Mouse (Mus musculus) hindbrain, embryonic 14.5 days (tissue): Measurements from ENCODE around the gene Asb2. TPM values are rescaled to one million over a fixed set of nuclear protein-coding genes. Genes with fewer than 3 reads are reported as not detected.

Experiments
- ATAC-seq: fragments of 200-750 bp; cut with Nextera tagmentation; 2 replicates; pipeline ENCODE4 v1.8.0; 2017; ENCODE audit warnings: moderate number of reproducible peaks, mild to moderate bottlenecking, moderate TSS enrichment, moderate library complexity; ENCODE audit not compliant: low FRiP score
- DNase-seq: peaks from one replicate; pipeline ENCODE4 v3.0.0-alpha.2; 2015; ENCODE audit warnings: low spot score
- H3K27ac ChIP-seq: fragments of 300-500 bp; sonication (generic); 2 replicates; pipeline ENCODE4 v1.5.1; 2014; ENCODE audit warnings: mild to moderate bottlenecking, moderate library complexity
- H3K27me3 ChIP-seq: fragments of 300-500 bp; sonication (generic); 2 replicates; pipeline ENCODE4 v1.6.1; 2014; ENCODE audit warnings: mild to moderate bottlenecking, low read length, mixed read lengths; ENCODE audit not compliant: control insufficient read depth, insufficient read depth
- H3K36me3 ChIP-seq: fragments of 300-500 bp; sonication (generic); replicated peaks from 2 replicates; pipeline ENCODE4 v1.6.1; 2014; ENCODE audit not compliant: control insufficient read depth, insufficient read depth
- H3K4me1 ChIP-seq: fragments of 300-500 bp; sonication (generic); replicated peaks from 2 replicates; pipeline ENCODE4 v1.6.1; 2014; ENCODE audit warnings: antibody characterized with exemption, low read length, mixed read lengths; ENCODE audit not compliant: control insufficient read depth, insufficient read depth
- H3K4me2 ChIP-seq: fragments of 300-500 bp; sonication (generic); replicated peaks from 2 replicates; pipeline ENCODE4 v1.6.1; 2014; ENCODE audit warnings: mild to moderate bottlenecking, moderate library complexity
- H3K4me3 ChIP-seq: fragments of 300-500 bp; sonication (generic); replicated peaks from 2 replicates; pipeline ENCODE4 v1.5.1; 2014; ENCODE audit warnings: mild to moderate bottlenecking, low read length
- H3K9ac ChIP-seq: fragments of 300-500 bp; sonication (generic); 2 replicates; pipeline ENCODE4 v1.6.1; 2014
- H3K9me3 ChIP-seq: fragments of 300-500 bp; sonication (generic); 2 replicates; pipeline ENCODE4 v1.6.1; 2016; ENCODE audit warnings: low read length; ENCODE audit not compliant: control insufficient read depth
- WGBS: fragments of 180-500 bp; shearing (Covaris S2); extraction: QIAGEN DNeasy Blood & Tissue Kit; methylation state at CpG from one replicate; pipeline ENCODE4 v1.1.7; 2014; 5-methylcytosine and 5-hydroxymethylcytosine counted together
- polyA plus RNA-seq: library from polyadenylated mRNA; unstranded; fragments of >200 nt; fragmentation: Nextera tagmentation; extraction: Ambion mirVana; gene quantifications from 2 replicates; pipeline ENCODE4 v1.2.1, GENCODE M21; 2014

The Asb2 gene
- polyA plus RNA-seq, 1 experiment from 2014 or later: 1.6 TPM

DNA sequence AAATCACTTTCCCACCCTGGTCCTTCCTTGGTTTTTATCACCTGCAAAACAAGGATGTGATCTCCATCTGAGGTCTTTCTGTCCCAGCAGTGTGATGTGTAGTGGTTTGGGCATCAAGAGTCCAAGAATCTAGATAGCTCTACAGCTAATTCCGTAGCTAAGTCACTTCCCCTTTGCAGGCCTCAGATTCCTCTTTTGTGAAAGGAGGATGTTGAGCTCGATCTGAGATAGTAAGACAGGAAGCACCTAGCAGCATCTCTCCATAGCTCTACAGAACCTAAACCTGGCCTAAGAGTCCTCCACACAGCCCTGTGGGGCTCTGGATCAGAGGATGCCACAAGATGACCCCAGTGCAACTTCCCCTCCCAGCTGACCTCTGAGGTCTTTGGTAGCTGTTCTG, 22.9 kb downstream of the Asb2 start:
- no peak overlapping the region for H3K4me3 ChIP-seq
- H3K27me3 ChIP-seq: peaks cover 6% of the 10 kb centered on the region; the same call in 1 of the 2 replicates
- ATAC-seq (no peak), DNase-seq (no peak)
- H3K9me3 ChIP-seq: no peaks in the 10 kb centered on the region
- no peak overlapping the region for H3K9ac ChIP-seq
- WGBS: 90% methylated on average over 2 of the region's 2 CpGs
- H3K4me1 ChIP-seq: no peaks in the 10 kb centered on the region
- H3K4me2 ChIP-seq: no peak overlapping the region
- no peak overlapping the region for H3K27ac ChIP-seq
- H3K36me3 ChIP-seq: no peaks in the 10 kb centered on the region

DNA sequence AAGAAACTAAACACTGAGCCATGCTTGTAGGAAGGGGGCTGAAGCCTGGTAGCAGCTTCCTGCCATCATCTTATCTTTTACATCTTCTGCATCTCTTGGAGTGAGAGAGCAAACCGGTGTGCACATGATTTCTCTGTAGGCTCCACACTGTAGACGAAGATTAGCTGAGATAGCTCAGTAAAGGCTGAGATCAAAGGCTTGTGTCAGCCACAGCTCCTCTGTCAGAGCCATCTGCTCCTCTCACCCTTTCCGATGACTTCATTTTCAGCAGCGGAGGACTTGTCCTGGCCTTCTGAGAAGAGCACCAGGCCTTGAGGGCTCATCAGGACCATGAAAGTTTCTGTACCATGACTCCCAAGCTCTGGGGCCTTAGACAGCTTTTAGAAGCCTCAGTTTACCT, 24.3 kb downstream of the Asb2 start:
- DNase-seq: no peak
- no peaks in the 10 kb centered on the region for H3K36me3 ChIP-seq
- ATAC-seq: no peak
- peaks cover 6% of the 10 kb centered on the region; the same call in 1 of the 2 replicates for H3K27me3 ChIP-seq
- no peak overlapping the region for H3K4me3 ChIP-seq
- 84% methylated on average over 4 of the region's 4 CpGs for WGBS
- no peaks in the 10 kb centered on the region for H3K4me1 ChIP-seq
- no peak overlapping the region for H3K9ac ChIP-seq
- no peak overlapping the region for H3K27ac ChIP-seq
- no peaks in the 10 kb centered on the region for H3K9me3 ChIP-seq
- no peak overlapping the region for H3K4me2 ChIP-seq

GRCm38 (mm10) chr12:103328448-103329191, 27.2 kb downstream of the Asb2 start:
- no peak for DNase-seq
- H3K4me3 ChIP-seq: no peak overlapping the region
- no peak overlapping the region for H3K9ac ChIP-seq
- no peaks in the 10 kb centered on the region for H3K4me1 ChIP-seq
- peaks cover 15% of the 10 kb centered on the region for H3K27me3 ChIP-seq
- no peak overlapping the region for H3K27ac ChIP-seq
- H3K4me2 ChIP-seq: no peak overlapping the region
- no peaks in the 10 kb centered on the region for H3K36me3 ChIP-seq
- no peaks in the 10 kb centered on the region for H3K9me3 ChIP-seq
- WGBS: 66% methylated on average over 7 of the region's 7 CpGs
- no peak for ATAC-seq

GRCm38 (mm10) chr12:103327107-103327506, 28.7 kb downstream of the Asb2 start:
- no peak for ATAC-seq
- H3K9ac ChIP-seq: no peak overlapping the region
- H3K27ac ChIP-seq: no peak overlapping the region
- H3K9me3 ChIP-seq: no peaks in the 10 kb centered on the region
- DNase-seq: no peak
- H3K4me3 ChIP-seq: no peak overlapping the region
- no peaks in the 10 kb centered on the region for H3K36me3 ChIP-seq
- peaks cover 15% of the 10 kb centered on the region for H3K27me3 ChIP-seq
- no peaks in the 10 kb centered on the region for H3K4me1 ChIP-seq
- 11% methylated on average over 7 of the region's 7 CpGs for WGBS
- H3K4me2 ChIP-seq: no peak overlapping the region

GRCm38 (mm10) chr12:103326569-103326968, 29.2 kb downstream of the Asb2 start:
- Histone ChIP-seq H3K9ac (no peak overlapping the region), H3K27me3 (peaks cover 15% of the 10 kb centered on the region), H3K4me1 (no peaks in the 10 kb centered on the region), H3K4me2 (no peak overlapping the region), H3K4me3 (no peak overlapping the region), H3K27ac (no peak overlapping the region), H3K9me3 (no peaks in the 10 kb centered on the region), H3K36me3 (no peaks in the 10 kb centered on the region)
- 49% methylated on average over 4 of the region's 4 CpGs for WGBS
- DNase-seq (no peak), ATAC-seq (no peak)

GRCm38 (mm10) chr12:103325156-103325857, 30.5 kb downstream of the Asb2 start:
- WGBS: 7% methylated on average over 60 of the region's 60 CpGs
- ATAC-seq: peak; percentile 94

DNA sequence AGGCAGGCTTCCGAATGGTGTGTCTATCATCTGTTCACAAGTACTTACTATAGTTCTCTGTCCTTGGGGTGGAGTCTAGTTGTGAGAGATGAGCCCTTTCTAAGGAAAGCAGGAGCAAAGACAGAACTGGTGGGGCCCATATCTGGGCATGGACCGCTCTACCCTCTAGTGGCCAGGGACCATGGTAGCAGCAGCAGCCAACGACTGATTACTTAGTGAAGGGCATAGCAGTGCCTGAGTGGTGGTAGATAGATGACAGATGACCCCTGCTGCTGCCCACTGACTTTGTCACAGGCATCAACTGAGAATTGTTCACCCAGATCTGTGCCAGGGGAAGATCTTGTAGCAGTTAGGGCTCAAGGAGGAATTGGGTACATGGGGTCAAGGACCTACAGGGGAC, 33.0 kb downstream of the Asb2 start:
- DNase-seq: no peak
- Histone ChIP-seq H3K4me2 (no peak overlapping the region), H3K9ac (no peak overlapping the region), H3K36me3 (no peaks in the 10 kb centered on the region), H3K4me1 (no peaks in the 10 kb centered on the region), H3K27me3 (peaks cover 9% of the 10 kb centered on the region), H3K4me3 (no peak overlapping the region), H3K9me3 (no peaks in the 10 kb centered on the region), H3K27ac (no peak overlapping the region)
- 33% methylated on average over 3 of the region's 3 CpGs for WGBS
- ATAC-seq: no peak

More at GRCm38 (mm10) chr12:103325156-103325857, 30.5 kb downstream of the Asb2 start:
- Histone ChIP-seq H3K9ac (peak overlapping the region; percentile 43; the same call in 1 of the 2 replicates), H3K4me2 (peak overlapping the region; percentile 48), H3K36me3 (no peaks in the 10 kb centered on the region), H3K27me3 (peaks cover 15% of the 10 kb centered on the region), H3K9me3 (no peaks in the 10 kb centered on the region), H3K27ac (no peak overlapping the region), H3K4me3 (peak overlapping the region; percentile 31), H3K4me1 (no peaks in the 10 kb centered on the region)
- peak; percentile 92 for DNase-seq

GRCm38 (mm10) chr12:103315831-103316545, 39.8 kb downstream of the Asb2 start:
- Histone ChIP-seq H3K4me2 (peak overlapping the region; percentile 56), H3K36me3 (no peaks in the 10 kb centered on the region), H3K4me3 (peak overlapping the region; percentile 28), H3K27me3 (peaks cover 9% of the 10 kb centered on the region; the same call in 1 of the 2 replicates), H3K9ac (peak overlapping the region; percentile 26; the same call in 1 of the 2 replicates), H3K27ac (no peak overlapping the region), H3K4me1 (peaks cover 32% of the 10 kb centered on the region), H3K9me3 (no peaks in the 10 kb centered on the region)
- WGBS: 23% methylated on average over 20 of the region's 20 CpGs
- no peak for ATAC-seq
- DNase-seq: no peak
